Mouse (Mus musculus) Patski (cell line): ENCODE measurements around the gene Fnip2. TPM values are rescaled to one million over a fixed set of nuclear protein-coding genes. Genes with fewer than 3 reads are reported as not detected.

Source experiments
- ATAC-seq: fragments of 100-300 bp; one replicate; pipeline ENCODE4 v1.8.0; 2021
- CTCF ChIA-PET: fragments of 350-600 bp; sonication (Branson Sonifier 250); formaldehyde crosslinking; loops from one replicate; lab custom pipeline; 2022; ENCODE audit warnings: inconsistent platforms; lab: Charles Lee
- POLR2A ChIA-PET: fragments of 350-600 bp; sonication (Branson Sonifier 250); formaldehyde crosslinking; loops from one replicate; lab custom pipeline; 2022; ENCODE audit warnings: antibody characterized with exemption, inconsistent platforms; lab: Charles Lee
- DNase-seq: peaks from one replicate; pipeline ENCODE4 v3.0.0-alpha.2; 2011; ENCODE audit warnings: low read depth, low spot score
- H3K27me3 ChIP-seq: fragments of 371-371 bp; one replicate; pipeline ENCODE4 v1.5.1; 2021
- CTCF ChIP-seq: fragments of 100-300 bp; IDR thresholded peaks from one replicate; pipeline ENCODE4 v1.5.1; 2021
- in situ Hi-C: fragments of 300-500 bp; cut with MboI; formaldehyde crosslinking; loops from 3 replicates; pipeline ENCODE4 v1.11.1; 2018; ENCODE audit warnings: low pct_unique_long_range_greater_than_20kb, mixed read lengths
- polyA plus RNA-seq: library from polyadenylated mRNA; unstranded; gene quantifications from one replicate; pipeline ENCODE4 v1.2.3, GENCODE M21; 2021

Gene Fnip2
- polyA plus RNA-seq, 1 experiment from 2014 or later: 16.9 TPM

- ChIA-PET CTCF (interaction anchor here (1.1 to 2.4 kb wide), 2 partner anchors 10 to 286 kb away, joined by 3 to 6 read pairs; no protein-coding TSS in a partner anchor), POLR2A (no interaction called here)
- in situ Hi-C loops: loop anchor here (25.0 kb wide), 1 partner anchor 324 kb away; no protein-coding TSS in a partner anchor
- no peaks in the 10 kb centered on the region for H3K27me3 ChIP-seq
- TF ChIP-seq CTCF: no peak
- DNase-seq (no peak), ATAC-seq (peak; percentile 31)
Observed at GRCm38 (mm10) chr3:79488025-79488424, 79.6 kb downstream of the Fnip2 start.

GRCm38 (mm10) chr3:79484286-79485063, 83.1 kb downstream of the Fnip2 start:
- ATAC-seq: no peak
- POLR2A ChIA-PET: interaction anchor here (0.6 kb wide), 1 partner anchor 249 kb away, joined by 4 read pairs; no protein-coding TSS in a partner anchor

GRCm38 (mm10) chr3:79478880-79479279, 88.7 kb downstream of the Fnip2 start:
- CTCF ChIA-PET: interaction anchor here (1.5 to 1.7 kb wide), 2 partner anchors 7 to 12 kb away, joined by 3 to 4 read pairs; no protein-coding TSS in a partner anchor
- in situ Hi-C loops: loop anchor here (25.0 kb wide), 1 partner anchor 333 kb away; no protein-coding TSS in a partner anchor
- POLR2A ChIA-PET: interaction anchor here (1.0 kb wide), 1 partner anchor 11 kb away, joined by 4 read pairs; no protein-coding TSS in a partner anchor
- no peak for DNase-seq
- ATAC-seq: no peak
- no peaks in the 10 kb centered on the region for H3K27me3 ChIP-seq
- no peak for TF ChIP-seq CTCF

More at GRCm38 (mm10) chr3:79484286-79485063, 83.1 kb downstream of the Fnip2 start:
- in situ Hi-C loops: loop anchor here (25.0 kb wide), 1 partner anchor 328 kb away; no protein-coding TSS in a partner anchor
- CTCF ChIA-PET: interaction anchor here (1.1 to 2.1 kb wide), 3 partner anchors 10 to 262 kb away, joined by 3 to 8 read pairs (median 6); no protein-coding TSS in a partner anchor
- no peaks in the 10 kb centered on the region for H3K27me3 ChIP-seq
- TF ChIP-seq CTCF: no peak
- no peak for DNase-seq

GRCm38 (mm10) chr3:79478400-79478799, 89.2 kb downstream of the Fnip2 start:
- ATAC-seq (no peak), DNase-seq (no peak)
- POLR2A ChIA-PET: no interaction called here
- no peak for TF ChIP-seq CTCF
- in situ Hi-C loops: loop anchor here (25.0 kb wide), 1 partner anchor 334 kb away; no protein-coding TSS in a partner anchor
- H3K27me3 ChIP-seq: no peaks in the 10 kb centered on the region
- CTCF ChIA-PET: interaction anchor here (1.3 to 1.9 kb wide), 2 partner anchors 10 to 12 kb away, joined by 4 to 7 read pairs; no protein-coding TSS in a partner anchor

GRCm38 (mm10) chr3:79475980-79476379, 91.6 kb downstream of the Fnip2 start:
- in situ Hi-C loops: loop anchor here (25.0 kb wide), 1 partner anchor 336 kb away; no protein-coding TSS in a partner anchor
- TF ChIP-seq CTCF: no peak
- DNase-seq (no peak), ATAC-seq (no peak)
- no peaks in the 10 kb centered on the region for H3K27me3 ChIP-seq
- ChIA-PET POLR2A (interaction anchor here (0.6 kb wide), 1 partner anchor 16 kb away, joined by 3 read pairs; no protein-coding TSS in a partner anchor), CTCF (interaction anchor here (0.8 kb wide), 1 partner anchor 11 kb away, joined by 3 read pairs; no protein-coding TSS in a partner anchor)

- POLR2A ChIA-PET: no interaction called here
- no peaks in the 10 kb centered on the region for H3K27me3 ChIP-seq
- DNase-seq: no peak
- ATAC-seq: peak; percentile 26
- CTCF ChIA-PET: interaction anchor here (0.8 to 1.3 kb wide), 3 partner anchors 9 to 112 kb away, joined by 3 read pairs; no protein-coding TSS in a partner anchor
- in situ Hi-C loops: loop anchor here (25.0 kb wide), 1 partner anchor 337 kb away; no protein-coding TSS in a partner anchor
- no peak for TF ChIP-seq CTCF
Observed at GRCm38 (mm10) chr3:79474911-79475310, 92.7 kb downstream of the Fnip2 start.

GRCm38 (mm10) chr3:79472362-79472761, 95.2 kb downstream of the Fnip2 start:
- ChIA-PET CTCF (interaction anchor here (0.9 to 2.0 kb wide), 6 partner anchors 7 to 270 kb away, joined by 3 to 7 read pairs (median 3); no protein-coding TSS in a partner anchor), POLR2A (interaction anchor here (1.0 kb wide), 1 partner anchor 97 kb away, joined by 4 read pairs; no protein-coding TSS in a partner anchor)
- ATAC-seq (no peak), DNase-seq (no peak)
- TF ChIP-seq CTCF: no peak
- in situ Hi-C loops: no loop called here
- no peaks in the 10 kb centered on the region for H3K27me3 ChIP-seq

GRCm38 (mm10) chr3:79469440-79469839, 98.2 kb downstream of the Fnip2 start:
- in situ Hi-C loops: no loop called here
- CTCF ChIA-PET: interaction anchor here (1.1 to 1.8 kb wide), 2 partner anchors 10 to 239 kb away, joined by 3 to 5 read pairs; no protein-coding TSS in a partner anchor
- no peaks in the 10 kb centered on the region for H3K27me3 ChIP-seq
- DNase-seq (no peak), ATAC-seq (no peak)
- POLR2A ChIA-PET: no interaction called here
- no peak for TF ChIP-seq CTCF

- POLR2A ChIA-PET: no interaction called here
- DNase-seq (no peak), ATAC-seq (no peak)
- TF ChIP-seq CTCF: no peak
- H3K27me3 ChIP-seq: no peaks in the 10 kb centered on the region
- CTCF ChIA-PET: interaction anchor here (0.7 to 1.7 kb wide), 3 partner anchors 10 to 11 kb away, joined by 3 to 5 read pairs (median 3); no protein-coding TSS in a partner anchor
- in situ Hi-C loops: no loop called here
Observed at GRCm38 (mm10) chr3:79458651-79459275, 108.8 kb downstream of the Fnip2 start.

GRCm38 (mm10) chr3:79455761-79456160, 111.8 kb downstream of the Fnip2 start:
- ChIA-PET POLR2A (interaction anchor here (0.7 kb wide), 2 partner anchors 10 to 39 kb away, joined by 3 to 9 read pairs; no protein-coding TSS in a partner anchor), CTCF (no interaction called here)
- H3K27me3 ChIP-seq: no peaks in the 10 kb centered on the region
- ATAC-seq: no peak
- no peak for DNase-seq
- no peak for TF ChIP-seq CTCF
- in situ Hi-C loops: no loop called here
